Mouse (Mus musculus): ENCODE data around the gene Hnf4a.

DNA sequence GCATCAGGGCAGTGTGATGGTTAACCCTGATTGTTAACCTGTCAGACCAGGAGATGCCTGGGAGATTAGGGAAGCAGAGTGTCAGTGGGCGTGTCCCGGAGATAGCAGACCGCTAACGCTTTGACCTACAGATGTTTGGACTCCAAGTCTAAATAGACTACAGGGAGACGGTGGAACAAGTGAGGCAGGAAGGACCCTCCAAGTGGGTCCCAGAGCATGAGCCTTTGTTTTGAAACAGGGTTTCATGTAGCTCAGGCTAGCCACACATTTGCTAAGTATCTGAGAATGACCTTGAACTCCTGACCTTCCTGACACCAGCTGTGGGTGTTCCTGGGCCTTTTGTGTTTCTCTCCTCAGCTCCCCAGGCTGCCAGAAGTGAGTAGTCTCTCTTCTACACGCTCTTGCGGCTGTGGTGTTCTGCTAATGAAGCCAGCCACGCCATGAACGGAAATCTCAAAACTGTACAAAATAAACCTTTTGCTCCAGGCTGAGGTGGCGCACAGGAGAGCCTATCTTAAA lies 43.3 kb upstream of the Hnf4a start:
- no peak for TF ChIP-seq CTCF (conservative IDR thresholded peaks at IDR 0.05; ENCODE audit: low read length)
- TF ChIP-seq POU5F1 (IDR thresholded peaks at IDR 0.05; ENCODE audit: borderline replicate concordance, low read length): no peak
